Mouse (Mus musculus) c-Kit-negative CD71-positive TER-119-positive erythroid progenitor cells, embryonic 14.5 days (primary cell): Measurements from ENCODE around the gene Izumo4.

Source experiments
- DNase-seq: peaks from one replicate; pipeline ENCODE4 v3.0.0-alpha.2; 2013; ENCODE audit warnings: low read depth, low spot score

Gene Izumo4

GRCm38 (mm10) chr10:80687850-80688249 is 14.1 kb upstream of the Izumo4 start:
- DNase-seq, result peak; percentile 60

DNA sequence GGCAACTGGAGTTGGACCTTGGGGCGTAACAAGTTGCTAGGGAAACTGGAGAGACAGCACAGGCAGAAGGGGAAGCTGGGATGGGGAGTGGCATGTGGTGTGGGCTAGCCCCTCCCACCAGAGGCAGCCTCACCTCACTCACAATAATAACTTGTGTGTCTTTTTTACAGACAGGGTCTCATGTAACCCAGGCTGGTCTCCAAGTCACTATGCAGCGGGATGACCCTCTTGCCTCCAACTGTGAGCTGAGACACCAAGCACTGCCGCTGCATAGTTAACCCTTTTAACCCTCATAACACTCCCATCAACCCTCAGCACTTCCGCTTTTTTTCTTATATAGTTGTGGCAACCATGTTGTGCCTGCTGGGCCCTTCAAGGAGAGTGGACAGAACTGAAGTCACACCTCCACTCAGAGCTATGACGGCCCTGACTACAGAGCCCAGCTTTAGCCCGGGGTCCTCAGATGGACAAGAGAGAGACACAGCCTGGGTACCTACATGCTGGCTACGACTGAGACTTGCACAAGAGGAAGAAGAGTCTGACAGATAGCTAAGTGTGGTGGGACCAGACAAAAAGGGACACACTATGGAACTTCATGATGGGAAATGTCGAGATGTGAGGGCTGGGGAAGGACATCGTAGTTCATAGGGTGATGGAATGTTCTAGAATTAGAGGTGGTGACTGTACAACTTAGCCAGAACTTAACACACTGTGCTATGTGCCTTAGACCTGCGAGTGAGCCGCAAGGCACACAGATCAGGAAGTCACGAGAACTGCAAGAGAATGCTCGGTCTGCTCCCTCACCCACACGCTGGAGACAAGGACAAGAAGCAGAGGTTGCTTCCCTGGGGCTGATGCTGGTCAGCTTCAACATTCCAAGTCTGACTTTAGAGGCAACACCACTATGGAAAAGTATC is 9.5 kb upstream of the Izumo4 start:
- DNase-seq, result no peak

DNA sequence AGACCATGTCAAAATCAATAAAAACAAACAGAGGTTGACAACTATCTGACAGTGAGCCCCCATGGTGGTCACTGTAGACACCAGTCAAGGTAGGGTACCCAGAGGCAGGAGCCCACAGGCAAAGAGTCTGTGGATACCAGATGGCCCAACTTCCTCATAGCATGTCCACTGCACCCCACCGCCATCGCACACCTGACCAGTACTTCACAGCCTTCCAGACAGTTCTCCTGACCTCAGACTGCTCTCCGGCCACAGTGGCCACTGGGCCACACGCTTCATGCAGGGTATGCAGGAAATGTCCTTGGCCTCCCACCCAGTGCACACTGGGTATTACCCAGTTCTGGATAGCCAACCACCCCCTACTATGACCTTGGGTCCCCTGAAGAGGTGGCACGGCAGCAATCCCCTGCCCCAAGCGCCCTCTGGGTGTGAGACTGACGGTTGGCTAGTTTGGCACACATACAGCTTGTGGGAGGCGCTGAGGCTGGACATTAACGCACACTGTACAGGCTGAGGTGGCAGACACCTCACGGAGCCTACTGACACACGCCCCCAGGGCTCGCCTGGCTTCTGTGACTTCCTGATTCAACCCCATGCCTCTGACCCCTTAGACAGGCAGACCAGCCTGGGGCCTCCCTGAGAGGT is 8.5 kb upstream of the Izumo4 start:
- DNase-seq, result no peak

GRCm38 (mm10) chr10:80694159-80694938 is 7.6 kb upstream of the Izumo4 start:
- no peak for DNase-seq

DNA sequence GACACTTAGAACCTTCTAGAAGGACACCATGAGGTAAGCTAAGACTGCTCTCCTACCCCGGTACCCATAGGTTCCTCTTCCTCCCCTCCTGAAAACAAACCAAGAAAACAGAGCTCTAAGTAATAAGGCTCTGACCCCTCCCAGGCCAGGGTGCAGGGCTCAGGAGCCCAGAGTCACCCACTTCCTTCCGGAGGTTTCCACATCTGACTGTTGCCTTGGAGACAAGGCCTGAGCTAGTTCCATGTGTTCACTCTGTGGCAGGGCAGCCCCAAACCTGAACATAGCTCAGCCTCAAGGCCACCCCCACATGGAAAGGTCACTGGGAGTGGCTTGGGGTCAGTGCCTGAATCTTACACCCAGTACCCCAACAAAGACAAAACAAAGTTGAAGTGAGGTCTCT is 6.8 kb upstream of the Izumo4 start:
- DNase-seq, result no peak

GRCm38 (mm10) chr10:80695801-80696501 is 6.0 kb upstream of the Izumo4 start:
- no peak for DNase-seq

DNA sequence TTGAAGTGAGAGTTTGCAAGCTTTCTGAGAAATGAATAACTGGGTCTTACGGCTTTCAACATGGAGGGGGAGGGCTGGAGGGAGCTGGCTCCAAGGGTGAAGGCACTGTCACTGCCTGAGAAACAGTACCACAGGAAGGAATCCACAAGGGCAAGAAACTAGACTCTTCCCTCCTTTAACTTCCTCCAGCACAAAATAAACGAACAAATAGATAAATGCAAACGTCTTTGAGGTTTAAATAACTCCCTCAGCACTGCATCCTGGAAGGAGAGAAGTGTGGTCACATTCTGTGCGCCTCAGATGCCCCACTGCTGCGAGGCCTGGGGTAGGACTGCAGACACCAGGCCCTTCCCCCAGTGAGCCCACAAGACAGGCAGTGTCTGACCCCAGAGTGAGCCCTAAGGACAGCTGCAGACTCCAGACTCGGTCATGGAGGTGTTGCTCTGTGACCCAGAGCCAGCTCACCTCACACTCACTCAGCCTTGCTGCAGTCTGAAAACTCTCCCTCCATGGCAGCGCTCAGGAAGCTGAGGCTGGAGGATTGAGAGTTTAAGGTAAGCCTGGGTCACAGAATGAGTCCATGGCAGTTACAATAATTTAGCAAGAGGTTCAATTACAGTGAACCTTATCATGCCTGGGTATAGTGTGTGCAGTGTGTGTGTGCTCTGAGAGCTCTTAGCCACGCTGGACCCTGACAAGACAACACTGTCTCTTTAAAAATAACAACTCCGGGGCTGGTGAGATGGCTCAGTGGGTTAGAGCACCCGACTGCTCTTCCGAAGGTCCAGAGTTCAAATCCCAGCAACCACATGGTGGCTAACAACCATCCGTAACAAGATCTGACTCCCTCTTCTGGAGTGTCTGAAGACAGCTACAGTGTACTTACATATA is 5.2 kb upstream of the Izumo4 start:
- no peak for DNase-seq

DNA sequence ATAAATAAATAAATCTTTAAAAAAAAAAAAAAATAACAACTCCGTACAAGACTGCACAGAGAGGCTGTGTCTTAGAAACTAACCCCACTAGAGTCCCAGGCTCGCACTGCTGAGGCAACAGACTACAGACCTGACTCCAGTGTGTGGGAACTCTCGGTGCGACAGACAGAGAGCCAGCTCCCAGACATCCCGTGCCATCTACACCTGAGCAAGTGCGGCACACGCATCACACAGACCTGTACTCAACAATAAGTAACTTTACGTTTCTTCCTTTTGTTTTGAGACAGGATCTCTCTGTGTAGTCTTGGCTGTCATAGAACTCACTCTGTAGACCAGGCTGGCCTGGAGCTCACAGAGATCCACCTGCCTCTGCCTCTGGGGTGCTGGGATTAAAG is 4.6 kb upstream of the Izumo4 start:
- DNase-seq, result no peak

- peak; percentile 66 for DNase-seq
These were observed 4.2 kb upstream of the Izumo4 start for GRCm38 (mm10) chr10:80697812-80698211.

DNA sequence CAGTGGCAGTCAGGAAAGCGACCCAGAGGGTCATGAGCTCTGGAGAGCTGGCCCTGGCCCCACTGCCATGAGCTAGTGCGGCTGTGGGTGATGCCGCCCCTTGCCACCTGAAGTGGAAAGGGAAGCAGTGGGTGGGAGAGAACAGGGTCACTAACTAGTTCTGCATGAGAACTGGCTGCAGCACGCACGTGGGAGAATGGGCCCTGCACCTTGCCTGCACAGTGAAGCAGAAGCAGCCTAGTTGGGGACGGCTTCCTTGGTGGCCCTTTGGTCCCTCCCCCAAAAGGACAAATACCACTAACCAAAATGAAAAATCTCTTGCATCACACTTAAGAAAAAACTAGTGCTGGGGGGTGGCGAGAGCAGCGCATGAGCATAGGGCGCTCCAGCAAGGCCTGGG is 3.4 kb upstream of the Izumo4 start:
- no peak for DNase-seq

- no peak for DNase-seq
These were observed 1.9 kb upstream of the Izumo4 start for GRCm38 (mm10) chr10:80700038-80700504.

DNA sequence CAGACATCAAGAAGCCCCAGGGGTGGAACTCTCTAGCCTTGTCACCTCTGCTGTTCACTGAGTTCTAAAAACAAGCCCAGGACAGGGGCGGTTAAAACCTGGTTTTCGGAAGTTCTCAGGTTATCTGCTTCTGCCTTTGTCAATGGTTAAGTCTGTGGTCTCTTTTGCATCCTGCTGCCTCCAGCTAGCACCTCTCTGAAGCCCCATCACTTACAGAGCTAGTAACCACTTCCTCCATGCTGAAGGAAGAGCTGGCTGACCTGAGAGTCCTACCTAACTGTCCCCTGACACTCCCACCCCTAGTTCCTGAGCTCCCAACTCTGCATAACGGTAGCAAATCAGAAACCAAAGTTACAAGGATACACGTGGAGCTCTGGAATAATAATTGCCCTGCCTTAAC is 1.3 kb upstream of the Izumo4 start:
- no peak for DNase-seq

GRCm38 (mm10) chr10:80702536-80703390 is 779 bp downstream of the Izumo4 start:
- peak; percentile 82 for DNase-seq

- DNase-seq, result no peak
These were observed 1.7 kb downstream of the Izumo4 start for GRCm38 (mm10) chr10:80703643-80704042.

GRCm38 (mm10) chr10:80704418-80704817 is 2.4 kb downstream of the Izumo4 start:
- no peak for DNase-seq

DNA sequence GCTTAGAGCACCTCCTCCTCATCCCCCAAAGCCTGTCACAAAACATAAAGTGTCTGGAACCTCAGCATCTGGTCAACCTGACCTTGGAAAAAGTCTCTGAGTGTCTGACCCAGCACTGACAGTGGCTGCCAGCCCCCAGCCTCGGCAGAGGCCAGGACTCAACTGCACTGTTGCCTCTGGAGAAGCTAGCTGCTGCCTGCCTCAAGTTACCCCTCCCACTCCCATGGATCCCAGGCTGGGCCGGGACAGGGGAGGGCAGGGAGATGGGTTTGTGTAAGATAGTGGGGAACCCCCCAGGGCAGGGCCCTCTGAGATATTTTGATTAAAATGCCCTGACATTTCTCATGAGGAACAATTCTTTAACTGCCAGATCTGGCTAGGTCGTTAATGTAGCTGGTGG is 3.0 kb downstream of the Izumo4 start:
- no peak for DNase-seq

- no peak for DNase-seq
These were observed 3.5 kb downstream of the Izumo4 start for GRCm38 (mm10) chr10:80705479-80705878.

GRCm38 (mm10) chr10:80710834-80711233 is 8.8 kb downstream of the Izumo4 start:
- no peak for DNase-seq

DNA sequence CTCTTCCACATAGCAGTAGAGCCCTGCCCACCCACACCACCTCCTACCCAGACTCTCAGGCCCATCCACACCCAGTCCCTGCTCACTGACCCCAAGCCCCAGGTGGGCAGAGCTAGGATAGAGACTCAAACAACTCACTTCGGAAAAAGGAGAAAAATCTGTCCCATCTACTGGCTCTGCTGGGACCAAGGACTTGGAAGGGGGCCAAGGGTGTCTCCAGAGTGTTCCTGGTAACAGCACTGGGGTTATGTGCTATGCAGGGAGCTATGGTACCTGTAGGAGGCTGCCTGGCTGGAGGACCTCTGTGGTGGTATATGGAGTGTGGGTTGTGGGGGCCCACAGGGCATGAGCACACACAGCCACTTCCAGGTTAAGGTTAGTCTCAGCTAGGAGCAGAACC is 15.3 kb downstream of the Izumo4 start:
- no peak for DNase-seq
